Mouse (Mus musculus): ENCODE measurements around the gene Cd160. TPM values are rescaled to one million over a fixed set of nuclear protein-coding genes. Genes with fewer than 3 reads are reported as not detected.

The Cd160 gene
- polyA plus RNA-seq, 1 experiment from 2014 or later: not detected

DNA sequence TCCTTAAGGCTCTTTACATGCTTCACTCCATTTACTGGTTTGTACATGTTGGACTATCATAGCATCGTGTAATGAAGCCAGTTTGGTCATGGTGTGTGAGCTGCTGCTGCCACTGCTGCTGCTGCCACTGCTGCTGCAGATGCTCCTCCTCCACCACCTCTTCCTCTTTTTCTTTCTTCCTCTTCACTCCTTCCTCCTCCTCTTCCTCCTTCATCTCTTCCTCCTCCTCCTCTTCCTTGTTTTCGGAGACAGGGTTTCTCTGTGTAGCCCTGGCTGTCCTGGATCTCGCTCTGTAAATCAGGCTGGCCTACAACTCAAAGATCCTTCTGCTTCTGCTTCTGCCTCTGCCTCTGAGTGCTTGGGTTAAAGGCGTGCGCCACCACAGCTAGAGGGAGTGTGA, 59.2 kb downstream of the Cd160 start:
- 87% methylated on average over 5 of the region's 5 CpGs for WGBS
- no peak overlapping the region for H3K27ac ChIP-seq (ENCODE audit: low read depth, low read length)
- no peak for ATAC-seq (replicated peaks; ENCODE audit: low FRiP score)
- H3K36me3 ChIP-seq (ENCODE audit: control insufficient read depth, insufficient read depth, low read length): no peaks in the 10 kb centered on the region
- H3K27me3 ChIP-seq (ENCODE audit: control insufficient read depth, insufficient read depth, low read length): no peaks in the 10 kb centered on the region
- H3K9me3 ChIP-seq (ENCODE audit: control insufficient read depth, low read length): no peaks in the 10 kb centered on the region
- no peak for DNase-seq (ENCODE audit: low spot score)
- H3K9ac ChIP-seq (ENCODE audit: low read length): no peak overlapping the region
- no peak overlapping the region for H3K4me3 ChIP-seq (ENCODE audit: low read depth, low read length)
- H3K4me2 ChIP-seq (ENCODE audit: low read depth, low read length, severe bottlenecking): no peak overlapping the region
- H3K4me1 ChIP-seq (replicated peaks; ENCODE audit: control insufficient read depth, insufficient read depth, low read length): no peaks in the 10 kb centered on the region

DNA sequence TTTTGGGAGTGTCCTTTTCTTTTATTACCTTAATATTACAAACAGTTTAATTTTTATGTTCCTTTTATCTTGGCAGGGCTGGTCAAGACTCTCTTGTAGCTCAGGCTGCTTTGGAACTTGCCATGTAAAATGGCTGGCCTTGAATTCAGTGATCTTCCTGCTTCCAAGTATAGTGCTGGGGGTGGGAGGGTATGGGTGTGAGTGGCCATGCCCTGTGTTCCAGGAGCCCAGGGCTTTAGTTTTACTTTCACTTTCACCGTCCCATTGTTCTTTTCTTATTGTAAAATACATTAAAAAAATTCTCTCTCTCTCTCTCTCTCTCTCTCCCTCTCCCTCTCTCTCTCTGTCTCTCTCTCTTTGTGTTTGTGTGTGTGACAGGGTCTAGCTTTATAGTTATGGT, 64.6 kb downstream of the Cd160 start:
- Histone ChIP-seq H3K4me2 (ENCODE audit: low read depth, low read length, severe bottlenecking) (no peak overlapping the region), H3K27me3 (ENCODE audit: control insufficient read depth, insufficient read depth, low read length) (no peaks in the 10 kb centered on the region), H3K36me3 (ENCODE audit: control insufficient read depth, insufficient read depth, low read length) (no peaks in the 10 kb centered on the region), H3K9ac (ENCODE audit: low read length) (no peak overlapping the region), H3K4me1 (replicated peaks; ENCODE audit: control insufficient read depth, insufficient read depth, low read length) (no peaks in the 10 kb centered on the region), H3K9me3 (ENCODE audit: control insufficient read depth, low read length) (no peaks in the 10 kb centered on the region), H3K4me3 (ENCODE audit: low read depth, low read length) (no peak overlapping the region), H3K27ac (ENCODE audit: low read depth, low read length) (no peak overlapping the region)
- ATAC-seq (replicated peaks; ENCODE audit: low FRiP score): no peak
- 97% methylated on average over 1 of the region's 1 CpGs for WGBS
- DNase-seq (ENCODE audit: low spot score): no peak

DNA sequence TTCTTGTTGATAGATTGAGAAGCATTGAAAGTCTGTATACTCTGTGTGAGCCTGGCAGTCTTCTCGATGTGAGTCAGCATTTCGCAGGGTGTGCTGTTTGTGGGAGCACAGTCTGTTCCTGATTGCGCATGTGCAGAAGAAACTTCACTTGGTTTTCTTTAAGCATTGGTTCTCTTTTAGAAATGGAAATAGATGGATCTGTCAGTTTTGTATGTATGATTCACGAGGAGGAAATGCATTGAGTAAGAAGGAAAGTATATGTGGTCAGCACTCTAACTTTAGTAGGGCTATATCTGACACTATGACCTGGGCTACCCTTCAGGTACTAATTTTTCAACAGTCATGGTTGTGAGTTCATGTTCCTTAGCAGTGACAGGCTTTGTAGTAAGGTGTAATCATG, 69.5 kb downstream of the Cd160 start:
- Histone ChIP-seq H3K27me3 (ENCODE audit: control insufficient read depth, insufficient read depth, low read length) (no peaks in the 10 kb centered on the region), H3K27ac (ENCODE audit: low read depth, low read length) (no peak overlapping the region), H3K9me3 (ENCODE audit: control insufficient read depth, low read length) (no peaks in the 10 kb centered on the region), H3K9ac (ENCODE audit: low read length) (no peak overlapping the region), H3K4me3 (ENCODE audit: low read depth, low read length) (no peak overlapping the region), H3K4me1 (replicated peaks; ENCODE audit: control insufficient read depth, insufficient read depth, low read length) (no peaks in the 10 kb centered on the region), H3K36me3 (ENCODE audit: control insufficient read depth, insufficient read depth, low read length) (no peaks in the 10 kb centered on the region), H3K4me2 (ENCODE audit: low read depth, low read length, severe bottlenecking) (no peak overlapping the region)
- DNase-seq (ENCODE audit: low spot score) (no peak), ATAC-seq (replicated peaks; ENCODE audit: low FRiP score) (no peak)
- WGBS: 93% methylated on average over 4 of the region's 4 CpGs

DNA sequence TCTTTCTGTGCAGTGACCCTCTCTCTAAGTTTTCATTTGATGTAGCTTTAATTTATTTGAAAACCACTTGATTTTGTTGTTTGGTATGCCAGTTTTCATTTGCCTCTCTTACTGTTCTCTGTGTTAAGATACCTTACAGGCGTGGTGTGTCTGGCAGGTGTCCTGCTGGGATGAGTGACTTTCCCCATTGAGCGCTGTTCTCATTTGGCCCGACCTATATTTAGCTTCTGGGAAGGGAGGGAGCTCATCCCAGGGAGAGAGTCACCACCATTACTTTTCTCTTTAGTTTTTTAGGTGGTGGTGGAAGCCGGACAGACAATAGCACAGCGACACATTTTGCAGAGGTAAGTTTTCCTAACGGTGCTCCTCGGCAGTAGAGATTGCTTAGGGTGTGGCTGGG, 71.5 kb downstream of the Cd160 start:
- no peak overlapping the region for H3K4me2 ChIP-seq (ENCODE audit: low read depth, low read length, severe bottlenecking)
- ATAC-seq (replicated peaks; ENCODE audit: low FRiP score): no peak
- no peak overlapping the region for H3K27ac ChIP-seq (ENCODE audit: low read depth, low read length)
- H3K4me1 ChIP-seq (replicated peaks; ENCODE audit: control insufficient read depth, insufficient read depth, low read length): no peaks in the 10 kb centered on the region
- no peaks in the 10 kb centered on the region for H3K27me3 ChIP-seq (ENCODE audit: control insufficient read depth, insufficient read depth, low read length)
- H3K9me3 ChIP-seq (ENCODE audit: control insufficient read depth, low read length): no peaks in the 10 kb centered on the region
- 66% methylated on average over 7 of the region's 7 CpGs for WGBS
- no peak overlapping the region for H3K4me3 ChIP-seq (ENCODE audit: low read depth, low read length)
- DNase-seq (ENCODE audit: low spot score): no peak
- H3K36me3 ChIP-seq (ENCODE audit: control insufficient read depth, insufficient read depth, low read length): no peaks in the 10 kb centered on the region
- H3K9ac ChIP-seq (ENCODE audit: low read length): no peak overlapping the region

DNA sequence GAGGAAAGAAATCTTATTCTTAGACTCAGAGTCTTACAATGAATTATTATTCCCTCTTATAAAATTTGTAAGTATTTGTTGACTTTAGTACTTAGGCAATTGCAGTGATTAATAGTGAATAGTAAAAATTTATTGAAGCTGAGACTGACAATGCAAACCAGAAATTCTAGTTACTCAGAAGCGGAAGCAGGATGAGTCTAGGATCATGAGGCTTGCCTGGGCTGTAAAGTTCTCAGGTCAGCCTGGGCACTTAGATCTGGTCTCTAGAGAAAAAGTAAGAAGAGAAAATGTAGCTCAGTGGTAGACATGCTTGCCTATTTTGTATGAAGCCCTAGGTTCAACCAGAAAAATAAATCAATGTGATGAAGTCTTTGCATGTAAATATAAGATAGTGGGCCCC, 73.2 kb downstream of the Cd160 start:
- no peaks in the 10 kb centered on the region for H3K9me3 ChIP-seq (ENCODE audit: control insufficient read depth, low read length)
- H3K9ac ChIP-seq (ENCODE audit: low read length): no peak overlapping the region
- no peak overlapping the region for H3K4me3 ChIP-seq (ENCODE audit: low read depth, low read length)
- DNase-seq (ENCODE audit: low spot score) (no peak), ATAC-seq (replicated peaks; ENCODE audit: low FRiP score) (no peak)
- no peak overlapping the region for H3K27ac ChIP-seq (ENCODE audit: low read depth, low read length)
- no peaks in the 10 kb centered on the region for H3K4me1 ChIP-seq (replicated peaks; ENCODE audit: control insufficient read depth, insufficient read depth, low read length)
- no peaks in the 10 kb centered on the region for H3K36me3 ChIP-seq (ENCODE audit: control insufficient read depth, insufficient read depth, low read length)
- no peak overlapping the region for H3K4me2 ChIP-seq (ENCODE audit: low read depth, low read length, severe bottlenecking)
- 95% methylated on average over 1 of the region's 1 CpGs for WGBS
- H3K27me3 ChIP-seq (ENCODE audit: control insufficient read depth, insufficient read depth, low read length): no peaks in the 10 kb centered on the region

Other genes starting within 250 kb of the Cd160 start
- gene Polr3gl, start 235.2 kb downstream of the Cd160 start, polyA plus RNA-seq (2014; fragmentation: Nextera tagmentation; extraction: Ambion mirVana): 22.0 and 28.4 TPM in 2 replicates
- 1.9 and 2.4 TPM in 2 replicates for gene Ankrd34a, start 232.7 kb downstream of the Cd160 start, polyA plus RNA-seq (2014; fragmentation: Nextera tagmentation; extraction: Ambion mirVana)
- 5.5 TPM in 2 replicates for gene Lix1l, start 228.2 kb downstream of the Cd160 start, polyA plus RNA-seq (2014; fragmentation: Nextera tagmentation; extraction: Ambion mirVana)
- gene Rbm8a, start 199.4 kb downstream of the Cd160 start, polyA plus RNA-seq (2014; fragmentation: Nextera tagmentation; extraction: Ambion mirVana): 198 and 199 TPM in 2 replicates
- 41.3 and 41.6 TPM in 2 replicates for gene Pex11b, start 194.0 kb downstream of the Cd160 start, polyA plus RNA-seq (2014; fragmentation: Nextera tagmentation; extraction: Ambion mirVana)
- 0.09 TPM in 1 of 2 replicates, not detected in the other for gene Gm42957, start 193.9 kb downstream of the Cd160 start, polyA plus RNA-seq (2014; fragmentation: Nextera tagmentation; extraction: Ambion mirVana)
- gene Itga10, start 183.8 kb downstream of the Cd160 start, polyA plus RNA-seq (2014; fragmentation: Nextera tagmentation; extraction: Ambion mirVana): 0.65 and 0.87 TPM in 2 replicates
- gene Ankrd35, start 159.2 kb downstream of the Cd160 start, polyA plus RNA-seq (2014; fragmentation: Nextera tagmentation; extraction: Ambion mirVana): 0.27 and 0.37 TPM in 2 replicates
- gene Pias3, start 133.0 kb downstream of the Cd160 start, polyA plus RNA-seq (2014; fragmentation: Nextera tagmentation; extraction: Ambion mirVana): 40.2 and 45.2 TPM in 2 replicates
- 11.8 and 12.8 TPM in 2 replicates for gene Nudt17, start 120.8 kb downstream of the Cd160 start, polyA plus RNA-seq (2014; fragmentation: Nextera tagmentation; extraction: Ambion mirVana)
- gene Polr3c, start 101.7 kb downstream of the Cd160 start, polyA plus RNA-seq (2014; fragmentation: Nextera tagmentation; extraction: Ambion mirVana): 41.9 and 44.1 TPM in 2 replicates
- gene Rnf115, start 101.7 kb downstream of the Cd160 start, polyA plus RNA-seq (2014; fragmentation: Nextera tagmentation; extraction: Ambion mirVana): 84.8 and 95.3 TPM in 2 replicates
- gene Pdzk1, start 67 bp downstream of the Cd160 start, polyA plus RNA-seq (2014; fragmentation: Nextera tagmentation; extraction: Ambion mirVana): not detected in 2 replicates
- gene Gja5, start 75.3 kb upstream of the Cd160 start, polyA plus RNA-seq (2014; fragmentation: Nextera tagmentation; extraction: Ambion mirVana): 2.5 TPM in 2 replicates
- gene Gpr89, start 76.0 kb upstream of the Cd160 start, polyA plus RNA-seq (2014; fragmentation: Nextera tagmentation; extraction: Ambion mirVana): 35.4 and 36.0 TPM in 2 replicates
- gene Gja8, start 96.7 kb upstream of the Cd160 start, polyA plus RNA-seq (2014; fragmentation: Nextera tagmentation; extraction: Ambion mirVana): not detected in 2 replicates